Mouse (Mus musculus) heart, embryonic 11.5 days (tissue): ENCODE results near the gene Xrcc2. TPM values are rescaled to one million over a fixed set of nuclear protein-coding genes. Genes with fewer than 3 reads are reported as not detected.
"Not testable (repeated sequence)": the region's sequence is repeated elsewhere in the genome, so short reads cannot be mapped to it uniquely, and the experiment has no call there.

Experiments used
- ATAC-seq: fragments of 200-750 bp; cut with Nextera tagmentation; replicated peaks from 2 replicates; pipeline ENCODE4 v1.8.0; 2017; ENCODE audit warnings: moderate library complexity; ENCODE audit not compliant: insufficient number of reproducible peaks, low FRiP score, low TSS enrichment
- H3K27ac ChIP-seq: fragments of 300-500 bp; sonication (generic); 2 replicates; pipeline ENCODE4 v1.5.1; 2014; ENCODE audit warnings: mild to moderate bottlenecking, low read depth, low read length
- H3K27me3 ChIP-seq: fragments of 300-500 bp; sonication (generic); 2 replicates; pipeline ENCODE4 v1.6.1; 2014; ENCODE audit warnings: mild to moderate bottlenecking, low read length, mixed read lengths; ENCODE audit not compliant: control insufficient read depth, insufficient read depth
- H3K36me3 ChIP-seq: fragments of 300-500 bp; sonication (generic); 2 replicates; pipeline ENCODE4 v1.6.1; 2014; ENCODE audit warnings: mild to moderate bottlenecking, low read length, moderate library complexity, mixed read lengths; ENCODE audit not compliant: control insufficient read depth, insufficient read depth
- H3K4me1 ChIP-seq: fragments of 300-500 bp; sonication (generic); 2 replicates; pipeline ENCODE4 v1.6.1; 2014; ENCODE audit warnings: low read length; ENCODE audit not compliant: control insufficient read depth, insufficient read depth
- H3K4me2 ChIP-seq: fragments of 300-500 bp; sonication (generic); 2 replicates; pipeline ENCODE4 v1.6.1; 2014; ENCODE audit warnings: mild to moderate bottlenecking, moderate library complexity
- H3K4me3 ChIP-seq: fragments of 300-500 bp; sonication (generic); 2 replicates; pipeline ENCODE4 v1.5.1; 2014; ENCODE audit warnings: low read depth, low read length
- H3K9ac ChIP-seq: fragments of 300-500 bp; sonication (generic); 2 replicates; pipeline ENCODE4 v1.6.1; 2014; ENCODE audit warnings: mild to moderate bottlenecking, low read depth, low read length, moderate library complexity
- H3K9me3 ChIP-seq: fragments of 300-500 bp; sonication (generic); replicated peaks from 2 replicates; pipeline ENCODE4 v1.6.1; 2016; ENCODE audit warnings: low read length; ENCODE audit not compliant: control insufficient read depth
- WGBS: fragments of 180-500 bp; shearing (Covaris S2); extraction: QIAGEN DNeasy Blood & Tissue Kit; methylation state at CpG from one replicate; pipeline ENCODE4 v1.1.7; 2014; ENCODE audit not compliant: insufficient replicate concordance; 5-methylcytosine and 5-hydroxymethylcytosine counted together
- polyA plus RNA-seq: library from polyadenylated mRNA; unstranded; fragments of >200 nt; fragmentation: Nextera tagmentation; extraction: Ambion mirVana; gene quantifications from 2 replicates; pipeline ENCODE4 v1.2.1, GENCODE M21; 2014

Gene Xrcc2
- polyA plus RNA-seq, 1 experiment from 2014 or later, result 11.1 TPM

- Histone ChIP-seq H3K4me1 (no peaks in the 10 kb centered on the region), H3K9me3 (no peaks in the 10 kb centered on the region), H3K4me2 (no peak overlapping the region), H3K36me3 (no peaks in the 10 kb centered on the region), H3K27me3 (no peaks in the 10 kb centered on the region), H3K27ac (no peak overlapping the region), H3K9ac (no peak overlapping the region), H3K4me3 (no peak overlapping the region)
- no peak for ATAC-seq
- 54% methylated on average over 3 of the region's 3 CpGs for WGBS
Measured at GRCm38 (mm10) chr5:25738448-25738847, 32.8 kb upstream of the Xrcc2 start.

GRCm38 (mm10) chr5:25735861-25736260 is 30.2 kb upstream of the Xrcc2 start:
- no peak overlapping the region for H3K4me2 ChIP-seq
- no peaks in the 10 kb centered on the region for H3K36me3 ChIP-seq
- 80% methylated on average over 2 of the region's 2 CpGs for WGBS
- H3K4me3 ChIP-seq, result no peak overlapping the region
- no peaks in the 10 kb centered on the region for H3K4me1 ChIP-seq
- H3K27ac ChIP-seq, result no peak overlapping the region
- ATAC-seq, result no peak
- no peaks in the 10 kb centered on the region for H3K27me3 ChIP-seq
- H3K9ac ChIP-seq, result no peak overlapping the region
- no peaks in the 10 kb centered on the region for H3K9me3 ChIP-seq

- WGBS, result 6% methylated on average over 1 of the region's 1 CpGs
- Histone ChIP-seq H3K9me3 (no peaks in the 10 kb centered on the region), H3K27ac (no peak overlapping the region), H3K4me2 (no peak overlapping the region), H3K4me1 (no peaks in the 10 kb centered on the region), H3K27me3 (no peaks in the 10 kb centered on the region), H3K36me3 (no peaks in the 10 kb centered on the region), H3K9ac (no peak overlapping the region), H3K4me3 (no peak overlapping the region)
- no peak for ATAC-seq
Measured at GRCm38 (mm10) chr5:25734318-25734717, 28.7 kb upstream of the Xrcc2 start.

GRCm38 (mm10) chr5:25724134-25724675 is 18.6 kb upstream of the Xrcc2 start:
- 28% methylated on average over 1 of the region's 1 CpGs for WGBS

GRCm38 (mm10) chr5:25723016-25723415 is 17.4 kb upstream of the Xrcc2 start:
- no peak overlapping the region for H3K4me3 ChIP-seq
- WGBS, result 78% methylated on average over 2 of the region's 2 CpGs
- no peaks in the 10 kb centered on the region for H3K36me3 ChIP-seq
- H3K4me2 ChIP-seq, result no peak overlapping the region
- H3K4me1 ChIP-seq, result no peaks in the 10 kb centered on the region
- ATAC-seq, result no peak
- no peak overlapping the region for H3K9ac ChIP-seq
- no peaks in the 10 kb centered on the region for H3K9me3 ChIP-seq
- H3K27ac ChIP-seq, result no peak overlapping the region
- no peaks in the 10 kb centered on the region for H3K27me3 ChIP-seq

More at GRCm38 (mm10) chr5:25724134-25724675, 18.6 kb upstream of the Xrcc2 start:
- H3K4me2 ChIP-seq, result no peak overlapping the region
- ATAC-seq, result no peak
- H3K27ac ChIP-seq, result no peak overlapping the region
- H3K9ac ChIP-seq, result no peak overlapping the region
- no peaks in the 10 kb centered on the region for H3K36me3 ChIP-seq
- no peak overlapping the region for H3K4me3 ChIP-seq
- H3K27me3 ChIP-seq, result no peaks in the 10 kb centered on the region
- no peaks in the 10 kb centered on the region for H3K9me3 ChIP-seq
- no peaks in the 10 kb centered on the region for H3K4me1 ChIP-seq

- Histone ChIP-seq H3K4me1 (no peaks in the 10 kb centered on the region), H3K4me2 (no peak overlapping the region), H3K36me3 (no peaks in the 10 kb centered on the region), H3K9ac (no peak overlapping the region), H3K27me3 (no peaks in the 10 kb centered on the region), H3K27ac (no peak overlapping the region), H3K4me3 (no peak overlapping the region), H3K9me3 (no peaks in the 10 kb centered on the region)
- no peak for ATAC-seq
- 80% methylated on average over 4 of the region's 4 CpGs for WGBS
Measured at GRCm38 (mm10) chr5:25719390-25719789, 13.8 kb upstream of the Xrcc2 start.

- H3K4me2 ChIP-seq, H3K9me3 ChIP-seq, ATAC-seq, H3K4me1 ChIP-seq, H3K4me3 ChIP-seq, H3K36me3 ChIP-seq, H3K9ac ChIP-seq, H3K27me3 ChIP-seq, H3K27ac ChIP-seq: not testable (repeated sequence)
- 83% methylated on average over 4 of the region's 4 CpGs for WGBS
Measured at GRCm38 (mm10) chr5:25713001-25713706, 7.5 kb upstream of the Xrcc2 start.

GRCm38 (mm10) chr5:25704702-25705566 is 691 bp downstream of the Xrcc2 start:
- peak overlapping the region; percentile 83 for H3K9ac ChIP-seq
- peak overlapping the region; percentile 82 for H3K4me3 ChIP-seq
- peak overlapping the region; percentile 85 for H3K27ac ChIP-seq
- 0 out of 2 replicates have a peak, but pooled peaks cover 2% of the 10 kb centered on the region for H3K36me3 ChIP-seq
- whole genome bisulfite sequencing, result 21% methylated on average over 19 of the region's 19 CpGs
- peak overlapping the region; percentile 81 for H3K4me2 ChIP-seq
- H3K27me3 ChIP-seq, result no peaks in the 10 kb centered on the region
- ATAC-seq, result no peak
- peaks cover 8% of the 10 kb centered on the region for H3K4me1 ChIP-seq
- no peaks in the 10 kb centered on the region for H3K9me3 ChIP-seq
